Mouse (Mus musculus): ENCODE results near the gene Tmem164. TPM values are rescaled to one million over a fixed set of nuclear protein-coding genes. Genes with fewer than 3 reads are reported as not detected.

Gene Tmem164
- polyA plus RNA-seq, 1 experiment from 2014 or later, result 20.8 TPM

DNA sequence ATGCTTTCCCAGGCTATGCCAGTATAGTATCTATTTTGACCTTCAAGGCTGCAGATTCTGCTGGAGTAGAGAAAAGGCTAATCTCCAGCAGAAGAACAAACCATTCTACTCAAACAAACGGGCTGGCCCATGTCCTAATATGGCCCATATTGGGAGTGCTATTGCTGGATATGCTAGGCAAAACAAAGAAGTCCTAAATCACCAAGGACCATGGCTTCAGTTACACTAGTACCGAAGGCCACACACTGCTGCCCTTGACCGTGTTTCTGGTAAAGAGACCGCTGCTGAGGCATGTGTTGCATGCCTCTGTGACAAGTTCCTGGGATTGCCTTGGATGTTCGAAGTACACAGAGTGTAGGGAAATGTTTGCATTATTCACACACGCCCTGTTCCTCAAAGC, 165.1 kb downstream of the Tmem164 start:
- Histone ChIP-seq H3K27me3 (no peaks in the 10 kb centered on the region), H3K4me3 (replicated peaks) (no peak overlapping the region), H3K4me1 (replicated peaks) (no peaks in the 10 kb centered on the region), H3K9me3 (replicated peaks) (no peaks in the 10 kb centered on the region), H3K36me3 (replicated peaks) (peaks cover 10% of the 10 kb centered on the region; the same call in 1 of the 2 replicates), H3K27ac (replicated peaks) (no peak overlapping the region), H3K4me2 (no peak overlapping the region), H3K9ac (no peak overlapping the region)
- no peak for ATAC-seq (ENCODE audit: insufficient read depth)
- WGBS (ENCODE audit: insufficient replicate concordance), result 70% methylated on average over 6 of the region's 6 CpGs

DNA sequence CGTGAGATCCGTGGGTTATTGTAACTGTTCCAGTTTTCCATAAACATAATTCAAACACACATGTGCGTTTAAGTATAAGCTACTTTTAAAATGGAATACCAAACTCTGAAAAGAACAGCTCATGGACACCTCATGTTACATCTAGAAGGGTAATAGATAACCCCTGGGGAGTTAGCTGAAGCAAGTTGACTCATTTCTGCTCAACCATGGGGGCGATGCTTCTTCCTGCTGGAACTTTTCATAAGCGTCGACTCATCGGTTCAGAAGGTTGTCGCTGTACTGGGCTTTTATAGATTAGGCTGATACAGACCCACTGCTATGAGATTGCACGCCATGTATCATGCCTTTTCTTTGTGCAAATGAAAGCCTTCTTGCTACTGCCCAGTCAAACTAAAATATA, 166.8 kb downstream of the Tmem164 start:
- Histone ChIP-seq H3K36me3 (replicated peaks) (no peaks in the 10 kb centered on the region), H3K9me3 (replicated peaks) (no peaks in the 10 kb centered on the region), H3K27me3 (no peaks in the 10 kb centered on the region), H3K4me3 (replicated peaks) (no peak overlapping the region), H3K9ac (no peak overlapping the region), H3K27ac (replicated peaks) (no peak overlapping the region), H3K4me2 (no peak overlapping the region), H3K4me1 (replicated peaks) (no peaks in the 10 kb centered on the region)
- no peak for ATAC-seq (ENCODE audit: insufficient read depth)
- 73% methylated on average over 9 of the region's 9 CpGs for WGBS (ENCODE audit: insufficient replicate concordance)

DNA sequence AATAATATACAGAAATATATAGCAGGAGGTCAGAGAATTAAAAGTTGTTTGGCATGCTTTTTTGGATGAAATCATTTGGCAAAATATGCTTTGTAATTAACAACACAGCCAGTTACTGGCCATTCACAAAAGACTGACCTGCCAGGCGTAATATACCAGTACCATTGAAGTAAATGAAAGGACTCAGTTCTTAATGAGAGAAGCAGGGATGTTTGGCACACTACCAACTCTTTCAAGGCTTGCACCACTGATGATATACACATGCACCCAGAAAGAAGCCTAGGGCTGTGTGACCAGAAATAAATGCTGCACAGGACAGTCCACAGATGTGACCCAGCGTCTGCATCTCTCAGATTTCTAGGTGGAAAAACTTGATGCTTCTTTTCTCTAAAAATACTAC, 188.6 kb downstream of the Tmem164 start:
- H3K27ac ChIP-seq (replicated peaks), result no peak overlapping the region
- no peaks in the 10 kb centered on the region for H3K36me3 ChIP-seq (replicated peaks)
- H3K27me3 ChIP-seq, result no peaks in the 10 kb centered on the region
- H3K4me2 ChIP-seq, result no peak overlapping the region
- H3K4me3 ChIP-seq (replicated peaks), result no peak overlapping the region
- H3K9me3 ChIP-seq (replicated peaks), result no peaks in the 10 kb centered on the region
- 89% methylated on average over 2 of the region's 2 CpGs for WGBS (ENCODE audit: insufficient replicate concordance)
- no peak overlapping the region for H3K9ac ChIP-seq
- H3K4me1 ChIP-seq (replicated peaks), result no peaks in the 10 kb centered on the region
- ATAC-seq (ENCODE audit: insufficient read depth), result no peak

DNA sequence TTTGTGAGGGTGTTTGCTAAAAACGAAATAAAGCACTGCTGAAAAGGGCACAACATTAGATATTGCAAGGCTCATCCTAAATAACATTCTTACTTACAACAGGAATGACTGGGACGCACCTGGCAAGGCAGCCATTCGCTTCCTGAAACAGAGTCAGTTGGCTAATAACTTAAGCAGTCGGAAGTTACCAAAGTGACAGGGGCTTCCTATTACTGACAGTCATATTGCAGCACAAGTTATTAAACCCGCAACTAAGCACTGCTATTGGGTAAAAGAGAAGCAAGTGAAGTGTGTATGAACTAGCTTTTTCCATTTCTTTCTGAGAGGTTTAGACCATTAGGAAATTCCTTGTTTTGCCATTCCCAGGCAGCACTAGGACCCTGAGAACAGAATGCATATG, 201.0 kb downstream of the Tmem164 start:
- no peak overlapping the region for H3K4me2 ChIP-seq
- H3K27me3 ChIP-seq, result no peaks in the 10 kb centered on the region
- 73% methylated on average over 5 of the region's 5 CpGs for WGBS (ENCODE audit: insufficient replicate concordance)
- no peaks in the 10 kb centered on the region; the same call in 1 of the 2 replicates for H3K36me3 ChIP-seq (replicated peaks)
- no peaks in the 10 kb centered on the region for H3K4me1 ChIP-seq (replicated peaks)
- H3K27ac ChIP-seq (replicated peaks), result no peak overlapping the region
- H3K9ac ChIP-seq, result no peak overlapping the region
- no peak for ATAC-seq (ENCODE audit: insufficient read depth)
- H3K4me3 ChIP-seq (replicated peaks), result no peak overlapping the region
- no peaks in the 10 kb centered on the region for H3K9me3 ChIP-seq (replicated peaks)

DNA sequence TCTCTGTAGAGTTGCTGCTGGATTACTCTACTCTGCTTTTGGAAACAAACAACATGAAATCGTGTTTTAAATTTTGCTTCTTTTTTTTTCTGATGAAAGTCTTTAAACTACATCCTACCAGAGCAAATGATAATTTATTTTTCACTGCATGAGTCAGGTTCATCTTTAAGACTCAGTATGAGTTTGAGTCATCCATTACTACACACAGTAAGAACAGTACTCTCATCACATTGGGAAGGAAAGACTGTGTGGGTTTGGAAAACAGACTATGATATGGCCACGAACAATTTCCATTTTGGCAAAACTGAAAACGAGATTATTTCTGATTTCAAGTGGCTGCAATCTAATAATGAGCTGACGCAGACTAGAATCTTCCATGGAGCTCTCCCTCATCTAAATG, 202.4 kb downstream of the Tmem164 start:
- H3K9me3 ChIP-seq (replicated peaks), result no peaks in the 10 kb centered on the region
- H3K4me3 ChIP-seq (replicated peaks), result no peak overlapping the region
- WGBS (ENCODE audit: insufficient replicate concordance), result 73% methylated on average over 4 of the region's 4 CpGs
- no peak for ATAC-seq (ENCODE audit: insufficient read depth)
- H3K4me2 ChIP-seq, result no peak overlapping the region
- H3K27ac ChIP-seq (replicated peaks), result no peak overlapping the region
- H3K36me3 ChIP-seq (replicated peaks), result no peaks in the 10 kb centered on the region
- no peak overlapping the region for H3K9ac ChIP-seq
- no peaks in the 10 kb centered on the region; the same call in 1 of the 2 replicates for H3K27me3 ChIP-seq
- H3K4me1 ChIP-seq (replicated peaks), result no peaks in the 10 kb centered on the region

DNA sequence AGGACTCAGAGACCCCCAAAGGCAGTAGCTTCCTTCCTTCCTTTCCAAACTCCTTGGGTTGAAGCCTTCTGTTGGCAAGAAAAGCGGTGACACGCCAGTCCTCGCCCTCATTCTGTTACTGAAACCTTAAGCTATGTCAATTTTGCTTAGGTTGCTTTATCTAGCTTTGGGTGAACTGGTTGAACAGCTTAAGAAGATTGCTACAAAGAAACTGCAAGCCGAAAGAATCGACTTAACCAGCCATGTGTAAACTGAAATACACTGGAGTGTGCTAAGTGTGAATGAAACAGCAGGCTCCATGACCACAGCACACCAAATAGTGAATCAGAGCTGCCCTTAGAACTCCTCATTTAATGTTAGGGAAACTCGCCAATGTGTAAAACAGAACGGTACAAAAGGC, 204.8 kb downstream of the Tmem164 start:
- ATAC-seq (ENCODE audit: insufficient read depth), result no peak
- H3K27ac ChIP-seq (replicated peaks), result no peak overlapping the region
- H3K4me3 ChIP-seq (replicated peaks), result no peak overlapping the region
- no peaks in the 10 kb centered on the region; the same call in 1 of the 2 replicates for H3K27me3 ChIP-seq
- no peak overlapping the region for H3K4me2 ChIP-seq
- no peak overlapping the region for H3K9ac ChIP-seq
- WGBS (ENCODE audit: insufficient replicate concordance), result 73% methylated on average over 7 of the region's 7 CpGs
- no peaks in the 10 kb centered on the region for H3K36me3 ChIP-seq (replicated peaks)
- no peaks in the 10 kb centered on the region for H3K9me3 ChIP-seq (replicated peaks)
- H3K4me1 ChIP-seq (replicated peaks), result no peaks in the 10 kb centered on the region

MicroRNAs encoded within 50 kb of the gene (microRNA counts, 519-probe panel; counts per million panel counts)
- 3,181 counts per million, percentile 63 among the panel's probes with 10 or more counts for microRNA mmu-miR-652

Small RNA genes within 50 kb of the gene (microRNA-seq; reads per million reads assigned to microRNA genes)
- gene Mir652, result 11,244 reads per million, percentile 94 among the genes with 10 or more reads in this experiment
